In genomic region chr13:103232171-103232570, GRCm38 (mm10) we compare ENCODE assay signal across 28 mouse cellular contexts.
"Had no signal": no experiment of that assay in that cellular context is flagged by ENCODE, and none has a peak within 500 bp of the region (broad histone marks: within the 10 kb centered on the region; RNA-seq: fewer than 3 reads in every experiment).

No protein-coding gene starts in this region.

- DNase-seq: heart, postnatal 14 days; heart, postnatal 4 days; kidney, adult 11 months; kidney, adult 18-20 months; kidney, adult 2 months; kidney, adult 8-10 months; kidney, adult 9 months; kidney, postnatal 10 days; kidney, postnatal 14 days; kidney, postnatal 25 days; kidney, postnatal 36 days; kidney, postnatal 4 days; layer of hippocampus, adult 9-11 months; layer of hippocampus, postnatal 36 days had no signal

- H3K36me3 ChIP-seq: heart, embryonic 12.5 days; heart, embryonic 13.5 days; heart, embryonic 15.5 days; hindbrain, embryonic 10.5 days; hindbrain, embryonic 12.5 days; hindbrain, embryonic 13.5 days; hindbrain, embryonic 15.5 days; intestine, embryonic 15.5 days; kidney, embryonic 15.5 days had no signal

- H3K9me3 ChIP-seq: heart, embryonic 12.5 days; heart, embryonic 13.5 days; heart, embryonic 15.5 days; hindbrain, embryonic 10.5 days; hindbrain, embryonic 12.5 days; hindbrain, embryonic 15.5 days; intestine, embryonic 15.5 days; kidney, embryonic 15.5 days had no signal

- H3K27ac ChIP-seq: heart, embryonic 13.5 days; heart, embryonic 15.5 days; hindbrain, embryonic 10.5 days; hindbrain, embryonic 12.5 days; hindbrain, embryonic 13.5 days; hindbrain, embryonic 14.5 days; hindbrain, embryonic 15.5 days; hindbrain, postnatal 0 days; intestine, embryonic 15.5 days; kidney, embryonic 15.5 days; kidney, postnatal 0 days; layer of hippocampus, adult 2 months; left cerebral cortex, adult 2 months had no signal

- H3K4me1 ChIP-seq: heart, embryonic 12.5 days; heart, embryonic 15.5 days; hindbrain, embryonic 10.5 days; hindbrain, embryonic 12.5 days; hindbrain, embryonic 13.5 days; hindbrain, embryonic 15.5 days; intestine, embryonic 15.5 days; kidney, embryonic 15.5 days had no signal

- H3K4me3 ChIP-seq: heart, embryonic 12.5 days; heart, embryonic 13.5 days; heart, embryonic 15.5 days; hindbrain, embryonic 10.5 days; hindbrain, embryonic 12.5 days; hindbrain, embryonic 13.5 days; hindbrain, embryonic 15.5 days; intestine, embryonic 15.5 days; kidney, embryonic 15.5 days; layer of hippocampus, adult 2 months; left cerebral cortex, adult 2 months had no signal

- H3K27me3 ChIP-seq: heart, embryonic 12.5 days; heart, embryonic 13.5 days; heart, embryonic 15.5 days; hindbrain, embryonic 12.5 days; hindbrain, embryonic 13.5 days; hindbrain, embryonic 15.5 days; intestine, embryonic 15.5 days; kidney, embryonic 15.5 days had no signal
